Mouse (Mus musculus): Measurements from ENCODE around the gene Selenbp2. TPM values are rescaled to one million over a fixed set of nuclear protein-coding genes. Genes with fewer than 3 reads are reported as not detected.
"Not testable (repeated sequence)": the region's sequence is repeated elsewhere in the genome, so short reads cannot be mapped to it uniquely, and the experiment has no call there.

Selenbp2 gene
- polyA plus RNA-seq, 1 experiment from 2014 or later, result 0.72 TPM

DNA sequence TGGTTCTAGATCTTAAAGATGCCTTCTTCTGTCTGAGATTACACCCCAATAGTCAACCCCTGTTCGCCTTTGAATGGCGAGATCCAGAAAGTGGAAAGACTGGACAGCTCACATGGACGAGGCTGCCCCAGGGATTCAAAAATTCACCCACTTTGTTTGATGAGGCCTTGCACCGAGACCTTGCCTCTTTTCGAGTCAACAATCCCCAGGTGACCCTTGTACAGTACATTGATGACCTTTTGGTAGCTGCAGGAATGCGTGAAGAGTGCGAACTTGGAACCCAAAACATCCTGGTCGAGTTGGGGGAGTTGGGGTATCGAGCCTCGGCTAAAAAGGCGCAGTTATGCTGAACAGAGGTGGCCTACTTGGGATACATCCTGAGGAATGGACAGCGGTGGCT, 13.3 kb upstream of the Selenbp2 start:
- H3K36me3 ChIP-seq; H3K27ac ChIP-seq; H3K9me3 ChIP-seq; H3K4me3 ChIP-seq; H3K27me3 ChIP-seq (ENCODE audit: insufficient read depth, poor library complexity, severe bottlenecking); H3K4me1 ChIP-seq; DNase-seq (ENCODE audit: low spot score): not testable (repeated sequence)
- WGBS, result 90% methylated on average over 12 of the region's 12 CpGs

DNA sequence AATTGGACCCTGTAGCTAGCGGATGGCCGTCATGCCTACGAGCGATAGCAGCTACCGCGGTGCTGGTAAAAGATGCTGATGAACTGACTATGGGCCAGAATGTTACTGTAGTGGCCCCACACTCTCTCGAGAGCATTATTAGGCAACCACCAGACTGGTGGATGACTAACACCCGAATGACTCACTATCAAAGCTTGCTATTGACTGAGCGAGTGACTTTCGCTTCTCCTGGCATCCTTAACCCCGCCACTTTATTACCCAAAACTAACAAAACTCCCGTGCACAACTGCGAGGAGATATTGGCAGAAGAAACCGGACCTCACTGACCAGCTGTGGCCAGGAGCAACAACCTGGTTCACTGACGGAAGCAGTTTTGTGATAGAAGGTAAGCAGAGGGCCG, 12.6 kb upstream of the Selenbp2 start:
- no peak for DNase-seq (ENCODE audit: low spot score)
- Histone ChIP-seq H3K4me3 (no peak overlapping the region), H3K27me3 (ENCODE audit: insufficient read depth, poor library complexity, severe bottlenecking) (no peaks in the 10 kb centered on the region), H3K36me3 (no peaks in the 10 kb centered on the region), H3K27ac (no peak overlapping the region), H3K9me3 (no peaks in the 10 kb centered on the region), H3K4me1 (no peaks in the 10 kb centered on the region)
- WGBS, result 90% methylated on average over 16 of the region's 16 CpGs

DNA sequence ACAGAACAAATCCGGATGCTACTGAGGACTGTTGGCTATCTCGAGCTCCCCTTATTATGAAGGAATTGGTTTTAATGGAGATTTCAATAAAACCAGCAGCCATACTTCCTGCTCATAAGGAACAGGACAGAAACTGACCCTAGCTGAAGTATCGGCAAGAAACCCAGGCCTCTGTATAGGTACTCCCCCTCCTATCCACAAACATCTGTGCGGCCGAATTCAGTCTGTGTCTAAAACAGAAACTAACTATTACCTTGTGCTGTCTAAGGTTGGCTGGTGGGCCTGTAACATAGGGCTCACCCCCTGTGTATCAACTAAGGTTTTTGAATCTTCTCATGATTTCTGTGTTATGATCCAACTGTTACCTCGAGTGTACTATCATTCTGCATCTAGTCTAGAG, 9.7 kb upstream of the Selenbp2 start:
- DNase-seq (ENCODE audit: low spot score), result no peak
- no peak overlapping the region for H3K4me3 ChIP-seq
- no peaks in the 10 kb centered on the region for H3K4me1 ChIP-seq
- H3K9me3 ChIP-seq, result no peaks in the 10 kb centered on the region
- no peak overlapping the region; the same call in 1 of the 2 replicates for H3K27ac ChIP-seq
- no peaks in the 10 kb centered on the region for H3K36me3 ChIP-seq
- H3K27me3 ChIP-seq (ENCODE audit: insufficient read depth, poor library complexity, severe bottlenecking), result no peaks in the 10 kb centered on the region
- 81% methylated on average over 6 of the region's 6 CpGs for WGBS

DNA sequence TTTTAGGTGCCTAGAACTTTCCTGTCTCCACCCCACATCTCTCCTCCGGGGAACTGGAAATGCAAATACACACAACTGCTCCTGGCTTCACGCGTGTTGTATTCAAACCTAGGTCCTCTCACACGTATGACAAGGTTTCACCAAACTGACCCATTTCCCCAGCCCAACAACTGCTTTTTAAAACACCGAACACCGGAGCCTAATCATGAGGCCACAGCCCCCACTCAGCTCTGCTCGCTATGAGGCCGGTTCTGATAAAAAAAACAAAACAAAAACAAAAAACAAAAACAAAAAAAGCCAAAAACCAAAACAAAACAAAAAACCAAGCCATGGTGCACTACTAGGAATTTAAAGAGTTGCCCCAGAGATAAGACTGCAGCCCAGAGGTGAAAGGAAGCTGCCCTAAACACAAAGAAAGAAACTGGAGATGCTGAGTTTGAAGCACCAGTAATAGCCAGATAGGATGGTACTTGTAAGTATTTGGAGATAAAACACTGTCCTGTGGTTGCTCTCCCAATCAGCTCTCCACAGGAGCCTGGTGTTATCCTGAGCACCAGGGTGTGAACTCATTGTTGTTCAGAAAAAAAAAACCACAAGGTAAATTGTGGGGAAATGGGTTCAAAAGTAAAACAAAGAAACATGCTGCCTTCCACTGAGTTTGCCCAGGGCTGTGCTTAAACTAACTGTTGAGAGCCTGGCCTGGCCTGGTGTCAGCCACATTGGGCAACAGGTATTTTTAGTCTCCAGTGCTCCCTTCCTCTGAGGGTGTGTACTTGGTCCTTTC, 7.2 kb upstream of the Selenbp2 start:
- 59% methylated on average over 8 of the region's 8 CpGs for WGBS
- not testable (repeated sequence) for DNase-seq (ENCODE audit: low spot score)
- H3K27ac ChIP-seq, result 0 out of 2 replicates have a peak overlapping the region, but pooled peaks have one; percentile 22

DNA sequence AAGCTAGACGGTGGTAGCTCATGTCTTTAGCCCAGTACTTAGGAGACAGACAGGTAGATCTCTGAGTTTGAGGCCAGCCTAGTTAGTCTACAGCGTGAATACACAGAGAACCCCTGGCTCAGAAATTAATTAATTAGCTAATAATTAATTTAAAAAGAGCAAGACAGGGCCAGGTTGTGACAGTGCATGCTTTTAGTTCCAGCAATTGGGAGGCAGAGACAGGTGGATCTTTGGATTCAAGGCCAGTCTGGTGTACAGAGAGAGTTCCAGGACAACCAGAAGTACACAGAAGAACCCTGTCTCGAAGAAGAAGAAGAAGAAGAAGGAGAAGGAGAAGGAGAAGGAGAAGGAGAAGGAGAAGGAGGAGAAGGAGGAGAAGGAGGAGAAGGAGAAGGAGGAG, 4.7 kb upstream of the Selenbp2 start:
- WGBS, result 88% methylated on average over 3 of the region's 3 CpGs
- not testable (repeated sequence) for H3K27ac ChIP-seq; H3K9me3 ChIP-seq; DNase-seq (ENCODE audit: low spot score); H3K4me3 ChIP-seq; H3K27me3 ChIP-seq (ENCODE audit: insufficient read depth, poor library complexity, severe bottlenecking); H3K36me3 ChIP-seq
- H3K4me1 ChIP-seq, result peaks cover 11% of the 10 kb centered on the region

More for the DNA sequence above, 7.2 kb upstream of the Selenbp2 start:
- not testable (repeated sequence) for H3K4me3 ChIP-seq; H3K36me3 ChIP-seq; H3K27me3 ChIP-seq (ENCODE audit: insufficient read depth, poor library complexity, severe bottlenecking); H3K9me3 ChIP-seq; H3K4me1 ChIP-seq

DNA sequence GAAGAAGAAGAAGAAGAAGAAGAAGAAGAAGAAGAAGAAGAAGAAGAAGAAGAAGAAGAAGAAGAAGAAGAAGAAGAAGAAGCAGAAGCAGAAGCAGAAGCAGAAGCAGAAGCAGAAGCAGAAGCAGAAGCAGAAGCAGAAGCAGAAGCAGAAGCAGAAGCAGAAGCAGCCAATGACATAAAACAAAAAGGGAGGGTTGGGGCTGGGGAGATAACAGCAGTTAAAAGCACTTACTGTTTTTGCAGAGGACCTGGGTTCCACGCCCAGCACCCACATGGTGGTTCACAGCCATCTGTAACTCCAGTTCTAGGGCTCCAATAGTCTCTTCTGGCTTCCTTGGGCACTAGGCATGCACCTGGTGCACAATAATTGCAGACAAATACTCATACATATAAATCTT, 4.2 kb upstream of the Selenbp2 start:
- H3K27ac ChIP-seq; H3K27me3 ChIP-seq (ENCODE audit: insufficient read depth, poor library complexity, severe bottlenecking); H3K36me3 ChIP-seq; DNase-seq (ENCODE audit: low spot score); H3K9me3 ChIP-seq; H3K4me3 ChIP-seq: not testable (repeated sequence)
- WGBS, result 68% methylated on average over 1 of the region's 1 CpGs
- H3K4me1 ChIP-seq, result peaks cover 12% of the 10 kb centered on the region

DNA sequence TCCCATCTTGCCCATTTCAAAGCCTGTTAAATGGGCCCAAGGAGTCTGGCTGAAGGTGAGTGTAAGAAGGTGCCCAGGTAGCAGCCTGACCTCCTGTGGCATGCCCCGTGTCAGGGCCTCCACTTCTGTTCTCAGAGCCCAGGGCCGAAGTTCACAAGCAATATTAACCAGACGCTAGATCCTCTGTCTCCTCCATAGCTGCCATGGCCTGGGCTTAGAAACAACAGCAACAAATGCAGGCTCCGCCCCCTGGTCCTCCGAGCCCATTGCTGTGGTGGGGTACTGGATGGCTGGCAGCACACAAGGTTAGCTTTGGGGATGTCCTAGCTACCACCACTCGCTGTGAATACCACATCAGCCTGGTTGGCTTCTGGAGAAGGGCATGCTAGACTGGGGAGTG, 3.2 kb upstream of the Selenbp2 start:
- H3K27ac ChIP-seq; H3K4me3 ChIP-seq; H3K9me3 ChIP-seq; DNase-seq (ENCODE audit: low spot score); H3K36me3 ChIP-seq; H3K27me3 ChIP-seq (ENCODE audit: insufficient read depth, poor library complexity, severe bottlenecking): not testable (repeated sequence)
- 58% methylated on average over 6 of the region's 6 CpGs for WGBS
- H3K4me1 ChIP-seq, result peaks cover 12% of the 10 kb centered on the region

DNA sequence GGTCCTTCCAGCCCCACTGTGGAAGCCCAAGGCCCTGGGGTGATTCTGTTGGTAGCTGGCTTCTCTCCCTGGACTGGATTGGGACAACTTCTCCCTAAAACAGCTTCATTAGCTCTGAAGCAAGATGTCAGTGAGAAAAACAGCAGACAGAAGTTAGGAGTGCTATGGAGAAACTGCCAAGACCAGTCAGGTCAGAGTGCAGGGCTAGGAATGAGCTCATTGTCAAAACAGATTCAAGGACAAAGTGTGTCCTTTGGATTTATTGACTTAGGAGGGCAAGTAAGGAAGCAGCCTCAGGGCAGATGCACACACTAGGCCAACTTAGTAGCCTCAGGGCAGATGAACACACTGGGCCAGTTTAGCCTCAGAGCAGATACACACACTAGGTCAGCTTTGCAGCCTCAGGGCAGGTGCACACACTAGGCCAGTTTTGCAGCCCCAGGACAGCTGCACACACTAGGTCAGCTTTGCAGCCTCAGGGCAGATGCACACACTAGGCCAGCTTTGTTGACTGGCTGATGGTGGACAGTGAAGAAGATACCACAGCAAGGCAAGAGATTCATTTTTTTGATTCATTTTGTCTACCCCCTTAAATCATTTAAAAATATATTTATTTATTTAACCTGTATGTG, 2.6 kb upstream of the Selenbp2 start:
- H3K4me3 ChIP-seq, result no peak overlapping the region
- H3K36me3 ChIP-seq, result no peaks in the 10 kb centered on the region
- DNase-seq (ENCODE audit: low spot score), result no peak

DNA sequence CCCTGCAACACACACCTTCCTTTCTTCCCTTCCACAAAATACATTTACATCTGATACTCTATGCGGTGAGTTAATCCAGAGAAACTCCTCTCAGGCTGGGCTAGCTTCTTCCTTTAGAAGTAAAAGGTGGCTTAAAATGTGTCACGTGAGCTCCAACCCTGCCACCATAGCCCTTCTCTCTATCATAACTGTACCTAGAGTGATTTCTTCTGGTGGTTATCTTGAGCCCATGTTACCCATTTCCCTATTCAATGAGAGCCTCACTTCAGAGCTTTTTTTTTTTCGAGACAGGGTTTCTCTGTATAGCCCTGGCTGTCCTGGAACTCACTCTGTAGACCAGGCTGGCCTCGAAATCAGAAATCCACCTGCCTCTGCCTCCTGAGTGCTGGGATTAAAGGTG, 1.7 kb upstream of the Selenbp2 start:
- not testable (repeated sequence) for H3K27ac ChIP-seq; H3K36me3 ChIP-seq; DNase-seq (ENCODE audit: low spot score); H3K27me3 ChIP-seq (ENCODE audit: insufficient read depth, poor library complexity, severe bottlenecking); H3K4me3 ChIP-seq; H3K9me3 ChIP-seq
- peaks cover 12% of the 10 kb centered on the region for H3K4me1 ChIP-seq
- WGBS, result 78% methylated on average over 4 of the region's 4 CpGs

More for the DNA sequence above, 2.6 kb upstream of the Selenbp2 start:
- Histone ChIP-seq H3K9me3 (no peaks in the 10 kb centered on the region), H3K27me3 (ENCODE audit: insufficient read depth, poor library complexity, severe bottlenecking) (no peaks in the 10 kb centered on the region), H3K4me1 (peaks cover 12% of the 10 kb centered on the region), H3K27ac (no peak overlapping the region)

DNA sequence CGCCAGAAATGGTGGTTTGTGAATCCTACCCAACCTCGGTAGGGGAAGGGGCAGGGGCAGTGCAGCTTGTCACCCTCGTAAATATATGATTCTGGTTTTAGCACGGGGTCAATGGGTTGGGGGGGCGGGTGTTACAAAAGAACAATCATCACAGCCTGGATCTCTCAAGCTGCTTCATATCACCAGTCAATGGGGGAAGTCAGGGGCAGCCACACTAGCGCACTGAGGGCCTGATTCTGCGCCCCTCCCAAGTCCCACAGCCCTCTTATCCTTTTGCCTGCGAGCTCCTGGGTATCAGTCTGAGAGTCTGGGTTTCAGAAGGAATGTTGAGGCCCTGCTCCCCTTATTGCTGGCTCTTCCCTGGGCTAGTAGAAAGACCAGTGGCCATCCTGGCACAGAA, 518 bp downstream of the Selenbp2 start:
- H3K4me3 ChIP-seq; H3K36me3 ChIP-seq; H3K27me3 ChIP-seq (ENCODE audit: insufficient read depth, poor library complexity, severe bottlenecking); H3K27ac ChIP-seq; H3K9me3 ChIP-seq; DNase-seq (ENCODE audit: low spot score): not testable (repeated sequence)
- 69% methylated on average over 6 of the region's 8 CpGs for WGBS
- peaks cover 12% of the 10 kb centered on the region for H3K4me1 ChIP-seq

DNA sequence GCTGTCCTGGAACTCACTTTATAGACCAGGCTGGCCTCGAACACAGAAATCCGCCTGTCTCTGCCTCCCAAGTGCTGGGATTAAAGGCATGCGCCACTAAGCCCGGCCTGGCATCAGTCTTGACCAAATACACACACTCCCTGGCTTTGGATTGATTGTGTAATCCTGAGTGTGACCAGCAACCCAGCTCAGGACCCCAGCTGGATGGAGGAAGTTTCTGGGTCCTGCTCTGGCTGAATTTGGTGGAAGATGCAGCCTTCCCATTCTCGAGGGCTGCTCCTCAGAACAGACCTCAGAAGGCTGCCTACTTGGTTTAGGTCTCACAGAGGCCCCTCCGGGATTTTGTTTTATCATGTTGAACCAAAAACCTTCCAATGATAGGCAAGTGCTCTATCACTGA, 2.2 kb downstream of the Selenbp2 start:
- WGBS, result 81% methylated on average over 6 of the region's 6 CpGs

DNA sequence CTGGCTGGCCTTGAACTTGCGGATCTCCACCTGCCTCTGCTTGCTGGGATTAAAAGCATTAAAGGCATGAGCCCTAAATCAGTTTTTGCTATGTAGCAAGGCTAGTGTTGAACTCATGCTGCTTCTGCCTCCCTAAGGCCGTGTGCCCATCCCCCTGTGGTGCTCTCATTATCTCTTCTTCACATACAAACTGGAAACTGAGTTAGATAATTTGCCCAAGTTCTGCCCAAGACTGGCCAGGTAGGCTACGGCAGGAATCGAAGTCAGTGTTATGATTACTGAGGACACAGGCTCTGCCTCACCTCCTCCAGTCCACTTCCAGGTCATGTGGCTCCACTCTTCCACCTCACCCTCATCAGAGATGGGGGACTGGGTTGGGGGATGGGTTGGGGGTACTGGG, 2.9 kb downstream of the Selenbp2 start:
- not testable (repeated sequence) for H3K27me3 ChIP-seq (ENCODE audit: insufficient read depth, poor library complexity, severe bottlenecking); H3K36me3 ChIP-seq; H3K4me3 ChIP-seq; H3K9me3 ChIP-seq; DNase-seq (ENCODE audit: low spot score); H3K27ac ChIP-seq
- WGBS, result 87% methylated on average over 4 of the region's 4 CpGs
- peaks cover 12% of the 10 kb centered on the region for H3K4me1 ChIP-seq

More for the DNA sequence above, 2.2 kb downstream of the Selenbp2 start:
- not testable (repeated sequence) for H3K4me3 ChIP-seq; H3K36me3 ChIP-seq; H3K27ac ChIP-seq; H3K27me3 ChIP-seq (ENCODE audit: insufficient read depth, poor library complexity, severe bottlenecking); DNase-seq (ENCODE audit: low spot score); H3K9me3 ChIP-seq
- peaks cover 12% of the 10 kb centered on the region for H3K4me1 ChIP-seq

DNA sequence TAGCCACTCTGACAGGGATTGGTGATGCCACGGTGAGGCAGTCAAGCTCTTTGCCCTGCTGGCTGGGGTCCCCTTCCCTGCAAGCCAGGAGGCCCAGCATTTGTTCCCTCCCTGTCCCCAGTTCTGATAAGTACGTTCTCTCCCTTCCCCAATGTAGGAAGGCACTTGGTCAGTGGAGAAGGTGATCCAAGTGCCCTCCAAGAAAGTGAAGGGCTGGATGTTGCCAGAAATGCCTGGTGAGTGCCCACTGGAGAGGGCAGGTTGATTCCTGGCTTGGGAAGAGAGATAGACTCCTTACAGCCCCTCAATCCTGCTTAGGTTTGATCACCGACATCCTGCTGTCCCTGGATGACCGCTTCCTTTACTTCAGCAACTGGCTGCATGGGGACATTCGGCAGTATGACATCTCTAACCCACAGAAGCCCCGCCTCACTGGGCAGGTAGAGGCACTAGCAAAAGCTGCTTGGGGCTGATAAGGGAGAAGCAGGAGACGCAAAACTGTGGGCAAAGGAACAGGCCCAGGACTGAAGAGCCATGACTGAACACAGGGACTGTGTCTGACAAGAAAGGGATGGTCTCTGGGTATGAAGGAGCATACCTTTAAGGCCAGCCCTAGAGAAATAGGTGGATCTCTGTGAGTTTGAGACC, 8.9 kb downstream of the Selenbp2 start:
- H3K36me3 ChIP-seq; H3K9me3 ChIP-seq; H3K4me3 ChIP-seq; H3K4me1 ChIP-seq; H3K27me3 ChIP-seq (ENCODE audit: insufficient read depth, poor library complexity, severe bottlenecking): not testable (repeated sequence)
- peak overlapping the region; percentile 62; the same call in 1 of the 2 replicates for H3K27ac ChIP-seq
- DNase-seq (ENCODE audit: low spot score), result peak; percentile 92
- WGBS, result 61% methylated on average over 7 of the region's 7 CpGs
